Mouse (Mus musculus) midbrain, embryonic 11.5 days (tissue): Measurements from ENCODE around the gene Zfand4. TPM values are rescaled to one million over a fixed set of nuclear protein-coding genes. Genes with fewer than 3 reads are reported as not detected.
A peak's percentile ranks its signal among the peaks of the same experiment; 100 is the strongest.

Source experiments
- ATAC-seq: fragments of 200-750 bp; cut with Nextera tagmentation; 2 replicates; pipeline ENCODE4 v1.8.0; 2017; ENCODE audit warnings: moderate TSS enrichment, moderate library complexity; ENCODE audit not compliant: low FRiP score
- DNase-seq: peaks from one replicate; pipeline ENCODE4 v3.0.0; 2015; ENCODE audit warnings: low spot score; ENCODE audit errors: missing footprints
- H3K27ac ChIP-seq: fragments of 300-500 bp; sonication (generic); 2 replicates; pipeline ENCODE4 v1.5.1; 2014; ENCODE audit warnings: low read depth, low read length
- H3K27me3 ChIP-seq: fragments of 300-500 bp; sonication (generic); 2 replicates; pipeline ENCODE4 v1.6.1; 2014; ENCODE audit warnings: mild to moderate bottlenecking, low read length, moderate library complexity, mixed read lengths; ENCODE audit not compliant: control insufficient read depth, insufficient read depth
- H3K36me3 ChIP-seq: fragments of 300-500 bp; sonication (generic); 2 replicates; pipeline ENCODE4 v1.6.1; 2014; ENCODE audit warnings: mild to moderate bottlenecking, low read length, moderate library complexity, mixed read lengths; ENCODE audit not compliant: control insufficient read depth, insufficient read depth
- H3K4me1 ChIP-seq: fragments of 300-500 bp; sonication (generic); 2 replicates; pipeline ENCODE4 v1.6.1; 2014; ENCODE audit warnings: low read length; ENCODE audit not compliant: control insufficient read depth, insufficient read depth
- H3K4me2 ChIP-seq: fragments of 300-500 bp; sonication (generic); 2 replicates; pipeline ENCODE4 v1.6.1; 2014; ENCODE audit warnings: mild to moderate bottlenecking, moderate library complexity
- H3K4me3 ChIP-seq: fragments of 300-500 bp; sonication (generic); 2 replicates; pipeline ENCODE4 v1.5.1; 2014; ENCODE audit warnings: low read depth, low read length
- H3K9ac ChIP-seq: fragments of 300-500 bp; sonication (generic); 2 replicates; pipeline ENCODE4 v1.6.1; 2014; ENCODE audit warnings: low read length
- H3K9me3 ChIP-seq: fragments of 300-500 bp; sonication (generic); 2 replicates; pipeline ENCODE4 v1.6.1; 2016; ENCODE audit warnings: low read length; ENCODE audit not compliant: control insufficient read depth
- WGBS: fragments of 180-500 bp; shearing (Covaris S2); extraction: QIAGEN DNeasy Blood & Tissue Kit; methylation state at CpG from one replicate; pipeline ENCODE4 v1.1.7; 2014; 5-methylcytosine and 5-hydroxymethylcytosine counted together
- polyA plus RNA-seq: library from polyadenylated mRNA; unstranded; fragments of >200 nt; fragmentation: Nextera tagmentation; extraction: Ambion mirVana; gene quantifications from 2 replicates; pipeline ENCODE4 v1.2.1, GENCODE M21; 2014

Gene Zfand4
- polyA plus RNA-seq, 1 experiment from 2014 or later: 13.3 TPM

DNA sequence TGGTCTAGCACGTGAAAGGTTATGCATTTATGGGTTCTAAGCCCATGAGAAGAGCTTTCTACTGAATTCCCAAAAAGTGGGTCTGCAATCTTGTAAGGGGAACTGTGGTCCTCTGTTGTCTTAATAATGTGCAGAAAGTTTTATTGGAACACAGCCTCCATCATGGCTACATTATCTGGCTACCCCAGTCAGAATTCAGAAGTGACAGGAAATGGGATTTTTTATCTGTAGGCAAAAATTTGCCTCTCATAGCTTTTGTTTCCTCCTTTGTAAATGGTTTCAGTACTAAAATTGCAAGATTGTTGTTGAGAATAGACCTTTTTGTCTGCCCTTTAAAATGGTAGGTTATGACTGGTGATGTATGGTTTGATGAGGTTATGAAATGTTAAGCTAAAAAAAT, 1.2 kb upstream of the Zfand4 start:
- Histone ChIP-seq H3K36me3 (no peaks in the 10 kb centered on the region), H3K9me3 (no peaks in the 10 kb centered on the region), H3K27ac (no peak overlapping the region), H3K27me3 (no peaks in the 10 kb centered on the region), H3K4me2 (no peak overlapping the region), H3K4me3 (no peak overlapping the region), H3K4me1 (peaks cover 17% of the 10 kb centered on the region), H3K9ac (no peak overlapping the region)
- WGBS: 84% methylated on average over 1 of the region's 1 CpGs
- DNase-seq (peak; percentile 49), ATAC-seq (no peak)

DNA sequence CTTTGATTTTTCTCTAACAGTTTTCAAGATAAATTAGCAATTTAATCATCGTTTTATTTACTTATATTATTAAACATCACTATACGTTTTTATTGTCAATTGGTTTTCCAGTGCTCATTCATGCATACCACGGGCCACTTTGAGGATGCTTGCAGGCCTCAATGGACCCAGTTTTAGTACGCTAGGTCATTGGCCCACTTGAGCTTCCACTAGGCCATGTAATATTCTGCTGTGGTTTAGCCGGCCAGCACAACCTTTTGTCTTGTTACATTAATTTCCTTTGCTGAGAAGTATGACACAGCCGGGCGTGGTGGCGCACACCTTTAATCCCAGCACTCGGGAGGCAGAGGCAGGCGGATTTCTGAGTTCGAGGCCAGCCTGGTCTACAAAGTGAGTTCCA, 814 bp downstream of the Zfand4 start:
- peak overlapping the region; percentile 60; the same call in 1 of the 2 replicates for H3K4me3 ChIP-seq
- no peaks in the 10 kb centered on the region for H3K27me3 ChIP-seq
- peak overlapping the region; percentile 61 for H3K4me2 ChIP-seq
- 76% methylated on average over 11 of the region's 11 CpGs for WGBS
- H3K4me1 ChIP-seq: peaks cover 17% of the 10 kb centered on the region
- H3K9ac ChIP-seq: no peak overlapping the region; the same call in 1 of the 2 replicates
- DNase-seq: no peak
- no peak for ATAC-seq
- no peak overlapping the region for H3K27ac ChIP-seq
- no peaks in the 10 kb centered on the region for H3K36me3 ChIP-seq
- H3K9me3 ChIP-seq: no peaks in the 10 kb centered on the region

DNA sequence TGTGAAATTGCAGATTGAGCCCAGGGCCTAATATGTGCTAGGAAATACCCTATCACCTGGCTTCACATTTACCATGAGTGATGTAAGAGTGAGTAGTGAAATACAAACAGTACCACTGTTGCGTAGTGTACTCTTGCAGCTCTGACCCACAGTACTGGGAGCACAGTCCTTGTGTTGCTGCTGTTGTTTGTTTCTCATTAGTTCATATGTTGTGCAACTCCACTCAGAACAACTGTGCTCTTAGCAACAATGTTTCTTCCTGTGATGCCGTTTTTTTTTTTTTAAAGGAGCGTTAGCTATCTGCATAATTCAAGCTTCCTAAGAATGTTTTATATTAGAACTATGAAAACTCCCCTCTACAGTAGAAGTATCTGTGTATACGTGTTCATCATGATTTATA, 1.6 kb downstream of the Zfand4 start:
- no peaks in the 10 kb centered on the region for H3K27me3 ChIP-seq
- H3K4me3 ChIP-seq: no peak overlapping the region; the same call in 1 of the 2 replicates
- no peak overlapping the region for H3K9ac ChIP-seq
- peak overlapping the region; percentile 82 for H3K27ac ChIP-seq
- H3K36me3 ChIP-seq: no peaks in the 10 kb centered on the region
- peaks cover 17% of the 10 kb centered on the region for H3K4me1 ChIP-seq
- WGBS: 65% methylated on average over 4 of the region's 4 CpGs
- peak overlapping the region; percentile 61 for H3K4me2 ChIP-seq
- H3K9me3 ChIP-seq: no peaks in the 10 kb centered on the region
- ATAC-seq (no peak), DNase-seq (peak; percentile 84)

DNA sequence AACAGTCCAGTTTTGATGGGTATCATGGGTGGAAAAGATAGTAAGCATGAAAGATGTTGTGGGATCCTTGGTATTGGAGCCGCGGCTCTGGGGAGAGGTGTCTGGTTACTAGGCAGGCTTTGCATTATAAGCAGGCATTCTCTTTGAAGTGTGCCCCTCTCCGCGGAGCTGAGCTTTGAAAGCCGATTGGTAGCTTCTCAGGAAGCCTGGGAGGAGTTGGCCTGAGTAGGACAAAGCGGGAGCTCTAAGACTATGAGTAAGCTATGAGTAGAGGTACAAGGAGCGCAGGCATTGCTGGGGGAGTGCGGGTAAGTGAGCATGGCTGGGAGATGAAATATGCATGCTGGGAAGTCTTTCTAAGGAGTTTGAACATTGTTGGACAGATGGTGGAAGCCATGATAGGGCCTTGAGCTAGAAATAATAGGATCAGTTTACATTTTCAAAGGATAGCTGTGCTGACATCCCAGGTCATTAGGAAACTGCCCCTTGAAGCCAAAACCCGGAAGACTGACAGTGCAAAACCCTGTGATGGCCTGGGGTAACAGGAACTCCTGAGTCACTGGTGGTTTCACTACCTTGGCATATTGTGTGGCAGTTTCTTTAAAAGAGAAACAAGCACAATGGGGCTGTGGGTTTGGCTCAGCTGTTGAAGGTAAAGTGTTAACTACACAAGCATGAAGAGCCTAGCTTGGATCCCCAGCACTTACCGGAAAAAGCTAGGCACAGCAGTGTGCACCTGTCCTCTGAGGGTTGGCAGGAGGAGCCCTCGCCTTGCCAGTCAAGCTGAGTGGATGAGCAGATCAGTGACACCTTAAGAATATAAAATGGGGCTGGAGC, 2.5 kb downstream of the Zfand4 start:
- 12% methylated on average over 11 of the region's 11 CpGs for WGBS

DNA sequence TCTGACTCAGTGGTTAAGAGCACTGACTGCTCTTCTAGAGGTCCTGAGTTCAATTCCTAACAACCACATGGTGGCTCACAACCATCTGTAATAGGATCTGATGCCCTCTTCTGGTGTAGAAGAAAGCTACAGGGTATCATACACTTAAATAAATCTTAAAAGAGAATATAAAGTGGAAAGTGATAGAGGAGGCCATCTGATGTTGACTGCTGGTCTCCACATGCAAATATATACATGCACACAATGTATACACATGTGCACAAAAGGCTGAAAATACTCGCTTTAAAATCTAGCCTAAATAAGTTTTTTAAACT, 3.0 kb downstream of the Zfand4 start:
- Histone ChIP-seq H3K36me3 (no peaks in the 10 kb centered on the region), H3K4me1 (peaks cover 17% of the 10 kb centered on the region), H3K4me3 (no peak overlapping the region), H3K9ac (no peak overlapping the region), H3K9me3 (no peaks in the 10 kb centered on the region), H3K4me2 (no peak overlapping the region; the same call in 1 of the 2 replicates), H3K27me3 (no peaks in the 10 kb centered on the region), H3K27ac (peak overlapping the region; percentile 82)
- DNase-seq (no peak), ATAC-seq (no peak)
- 96% methylated on average over 1 of the region's 1 CpGs for WGBS

More for the DNA sequence above, 2.5 kb downstream of the Zfand4 start:
- H3K9ac ChIP-seq: peak overlapping the region; percentile 48; the same call in 1 of the 2 replicates
- H3K4me2 ChIP-seq: peak overlapping the region; percentile 61
- H3K36me3 ChIP-seq: no peaks in the 10 kb centered on the region
- H3K4me1 ChIP-seq: peaks cover 17% of the 10 kb centered on the region
- peak overlapping the region; percentile 18 for H3K4me3 ChIP-seq
- H3K9me3 ChIP-seq: no peaks in the 10 kb centered on the region
- ATAC-seq (peak; percentile 78), DNase-seq (peak; percentile 95)
- peak overlapping the region; percentile 82 for H3K27ac ChIP-seq
- no peaks in the 10 kb centered on the region for H3K27me3 ChIP-seq

DNA sequence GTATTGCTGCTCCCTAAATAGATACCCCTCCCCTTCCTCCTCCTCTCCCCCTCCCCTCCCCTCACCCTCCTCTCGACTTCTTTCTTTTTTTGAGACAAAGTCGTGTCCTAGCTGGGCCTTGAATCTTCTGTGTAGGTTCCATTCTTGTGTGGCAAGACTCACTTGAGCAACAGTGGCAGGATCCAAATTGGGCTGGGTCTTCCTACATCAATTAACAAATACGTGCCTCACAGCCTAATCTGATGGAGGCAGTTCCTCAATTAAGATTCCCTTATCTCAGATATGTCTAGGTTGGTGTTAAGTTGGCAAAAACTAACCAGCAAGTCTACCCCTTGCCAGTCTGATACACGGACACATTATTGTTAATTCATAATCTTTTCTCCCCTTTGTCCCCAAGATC, 11.7 kb downstream of the Zfand4 start:
- H3K4me1 ChIP-seq: no peaks in the 10 kb centered on the region
- no peaks in the 10 kb centered on the region for H3K27me3 ChIP-seq
- no peaks in the 10 kb centered on the region for H3K36me3 ChIP-seq
- WGBS: 79% methylated on average over 4 of the region's 4 CpGs
- no peak for ATAC-seq
- H3K9ac ChIP-seq: no peak overlapping the region
- no peak overlapping the region for H3K27ac ChIP-seq
- no peaks in the 10 kb centered on the region for H3K9me3 ChIP-seq
- no peak for DNase-seq
- H3K4me3 ChIP-seq: no peak overlapping the region
- H3K4me2 ChIP-seq: no peak overlapping the region

DNA sequence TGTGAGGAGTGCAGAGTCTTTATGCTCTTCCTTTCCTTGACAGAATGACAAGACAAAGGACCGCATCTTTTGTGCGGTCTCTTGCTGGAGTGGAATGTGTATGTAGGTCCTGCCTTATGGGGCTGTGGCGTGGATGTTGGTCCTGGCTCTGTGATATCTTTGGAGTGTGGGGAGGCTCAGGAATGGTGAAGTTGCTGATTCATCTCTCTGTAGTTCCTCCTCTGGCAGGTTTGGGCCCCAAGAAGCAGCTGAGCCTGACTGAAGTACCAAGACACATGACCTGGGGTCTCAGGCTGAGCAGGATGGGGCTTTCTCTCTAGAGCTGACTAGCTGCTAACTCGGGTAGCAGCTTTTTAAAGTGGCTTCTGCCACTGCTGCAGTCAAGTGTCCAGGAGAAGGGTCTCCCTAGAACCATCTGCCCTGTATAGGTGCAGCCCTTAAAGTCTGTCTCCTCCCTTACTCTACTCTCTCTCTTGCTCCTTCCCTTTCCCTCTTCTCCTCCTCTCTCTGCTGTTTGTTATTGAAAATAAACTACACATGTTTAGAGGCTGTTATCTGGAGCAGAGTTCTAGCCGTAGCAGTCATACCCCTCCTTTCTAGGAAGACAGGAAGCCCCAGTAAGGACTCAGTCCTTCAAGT, 14.8 kb downstream of the Zfand4 start:
- Histone ChIP-seq H3K27me3 (no peaks in the 10 kb centered on the region), H3K9ac (no peak overlapping the region), H3K4me2 (no peak overlapping the region), H3K9me3 (no peaks in the 10 kb centered on the region), H3K4me1 (no peaks in the 10 kb centered on the region), H3K36me3 (no peaks in the 10 kb centered on the region), H3K27ac (no peak overlapping the region), H3K4me3 (no peak overlapping the region)
- DNase-seq (no peak), ATAC-seq (no peak)
- 78% methylated on average over 5 of the region's 5 CpGs for WGBS

DNA sequence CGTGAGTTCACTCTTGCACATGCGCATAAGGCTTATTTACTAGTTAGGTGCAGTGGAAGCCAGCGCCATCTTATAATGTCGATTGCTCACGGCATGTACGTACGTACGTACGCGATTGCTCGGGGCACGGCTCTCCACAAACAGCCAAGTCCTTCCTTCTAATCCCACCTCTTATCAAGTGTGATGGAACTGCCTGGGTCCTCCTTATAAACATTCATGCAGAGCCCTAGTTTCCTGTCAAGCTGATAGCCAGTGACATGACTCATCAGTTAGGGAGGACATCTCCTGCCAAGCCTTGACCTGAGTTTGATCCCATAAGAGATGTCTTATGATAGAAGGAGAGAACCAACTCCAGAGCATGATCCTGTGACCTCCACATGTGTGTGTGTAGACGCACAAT, 17.0 kb downstream of the Zfand4 start:
- Histone ChIP-seq H3K9me3 (no peaks in the 10 kb centered on the region), H3K27ac (no peak overlapping the region), H3K4me1 (no peaks in the 10 kb centered on the region), H3K27me3 (no peaks in the 10 kb centered on the region), H3K4me2 (no peak overlapping the region), H3K9ac (no peak overlapping the region), H3K4me3 (no peak overlapping the region), H3K36me3 (no peaks in the 10 kb centered on the region)
- WGBS: 95% methylated on average over 13 of the region's 13 CpGs
- no peak for ATAC-seq
- DNase-seq: no peak

DNA sequence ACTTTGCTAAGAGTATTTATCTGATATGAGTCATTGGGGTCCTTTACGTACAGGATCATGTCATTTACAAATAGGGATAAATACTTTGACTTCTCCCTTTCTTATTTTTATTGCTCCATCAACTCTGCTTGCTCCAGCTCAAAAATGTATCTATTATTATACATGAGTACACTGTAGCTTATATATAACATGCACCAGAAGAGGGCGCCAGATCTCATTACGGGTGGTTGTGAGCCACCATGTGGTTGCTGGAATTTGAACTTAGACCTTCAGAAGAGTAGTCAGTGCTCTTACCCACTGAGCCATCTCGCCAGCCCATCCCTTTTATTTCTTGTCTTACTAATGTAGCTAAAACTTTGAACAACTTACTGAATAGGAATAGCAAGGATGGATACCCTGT, 18.5 kb downstream of the Zfand4 start:
- Histone ChIP-seq H3K9ac (no peak overlapping the region), H3K27ac (no peak overlapping the region), H3K36me3 (no peaks in the 10 kb centered on the region), H3K4me3 (no peak overlapping the region), H3K9me3 (no peaks in the 10 kb centered on the region), H3K27me3 (no peaks in the 10 kb centered on the region), H3K4me2 (no peak overlapping the region), H3K4me1 (no peaks in the 10 kb centered on the region)
- DNase-seq: no peak
- ATAC-seq: no peak
- WGBS: 47% methylated on average over 4 of the region's 4 CpGs
